Mouse (Mus musculus): ENCODE measurements around the gene Wdr82. TPM values are rescaled to one million over a fixed set of nuclear protein-coding genes. Genes with fewer than 3 reads are reported as not detected.
A peak's percentile ranks its signal among the peaks of the same experiment; 100 is the strongest.

Gene Wdr82
- polyA plus RNA-seq, 1 experiment from 2014 or later: 20.8 TPM

GRCm38 (mm10) chr9:106237401-106237800, 66.7 kb downstream of the Wdr82 start:
- no peak for ATAC-seq (ENCODE audit: low FRiP score, low TSS enrichment)
- H3K4me1 ChIP-seq (ENCODE audit: insufficient read depth, low read length): 0 out of 2 replicates have a peak, but pooled peaks cover 7% of the 10 kb centered on the region
- no peak overlapping the region for H3K27ac ChIP-seq (ENCODE audit: low read length)
- no peaks in the 10 kb centered on the region for H3K9me3 ChIP-seq (ENCODE audit: low read length)
- no peak overlapping the region for H3K4me3 ChIP-seq (ENCODE audit: low read length)
- WGBS: 67% methylated on average over 8 of the region's 8 CpGs
- H3K27me3 ChIP-seq (ENCODE audit: insufficient read depth, low read length): no peaks in the 10 kb centered on the region
- H3K4me2 ChIP-seq (replicated peaks; ENCODE audit: low read depth, low read length): no peak overlapping the region
- peaks cover 78% of the 10 kb centered on the region for H3K36me3 ChIP-seq (ENCODE audit: insufficient read depth, low read length)
- H3K9ac ChIP-seq (replicated peaks; ENCODE audit: low read length): no peak overlapping the region

DNA sequence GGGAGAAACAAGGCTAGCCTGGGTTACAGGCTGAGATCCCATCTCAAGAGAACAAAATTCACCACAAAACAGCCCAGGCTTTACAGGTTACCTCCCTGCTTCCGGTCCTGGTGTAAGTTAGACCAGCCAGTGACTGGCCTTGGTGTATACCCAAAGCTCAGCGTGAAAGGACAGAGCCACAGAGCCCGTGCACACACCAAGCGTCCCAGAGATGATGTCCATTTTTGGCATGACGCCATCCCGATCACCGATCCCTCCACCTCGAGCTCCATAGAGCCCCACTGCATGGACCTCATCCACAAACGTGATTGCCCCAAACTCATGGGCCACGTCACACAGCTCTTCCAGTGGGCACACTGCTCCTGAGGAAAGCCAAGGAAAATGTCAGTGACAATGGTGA, 67.2 kb downstream of the Wdr82 start:
- 95% methylated on average over 10 of the region's 10 CpGs for WGBS
- ATAC-seq (ENCODE audit: low FRiP score, low TSS enrichment): no peak
- no peak overlapping the region for H3K9ac ChIP-seq (replicated peaks; ENCODE audit: low read length)
- no peaks in the 10 kb centered on the region for H3K27me3 ChIP-seq (ENCODE audit: insufficient read depth, low read length)
- H3K36me3 ChIP-seq (ENCODE audit: insufficient read depth, low read length): peaks cover 82% of the 10 kb centered on the region
- H3K4me1 ChIP-seq (ENCODE audit: insufficient read depth, low read length): peaks cover 9% of the 10 kb centered on the region; the same call in 1 of the 2 replicates
- H3K9me3 ChIP-seq (ENCODE audit: low read length): no peaks in the 10 kb centered on the region
- no peak overlapping the region for H3K4me3 ChIP-seq (ENCODE audit: low read length)
- H3K27ac ChIP-seq (ENCODE audit: low read length): no peak overlapping the region
- H3K4me2 ChIP-seq (replicated peaks; ENCODE audit: low read depth, low read length): no peak overlapping the region

MicroRNAs within 50 kb of the gene (microRNA counts, 519-probe panel; counts per million panel counts)
- microRNA mmu-let-7g: 5,316 counts per million, percentile 98 among the panel's probes with 10 or more counts

Small RNA genes within 50 kb of the gene (microRNA-seq; reads per million reads assigned to microRNA genes)
- gene Mir135a-1 (3.0 reads per million, percentile 14 among the genes with 10 or more reads in this experiment), gene Mirlet7g (62,974 reads per million, percentile 99 among the genes with 10 or more reads in this experiment)

Other genes starting within 250 kb of the Wdr82 start
- gene Col6a5, start 210.3 kb upstream of the Wdr82 start, polyA plus RNA-seq (2015; fragmentation: Nextera tagmentation; extraction: Ambion mirVana): 0.41 TPM in 2 replicates
- 0.48 and 0.75 TPM in 2 replicates for gene Col6a4, start 74.1 kb upstream of the Wdr82 start, polyA plus RNA-seq (2015; fragmentation: Nextera tagmentation; extraction: Ambion mirVana)
- 14.7 and 17.1 TPM in 2 replicates for gene Glyctk, start 12.8 kb upstream of the Wdr82 start, polyA plus RNA-seq (2015; fragmentation: Nextera tagmentation; extraction: Ambion mirVana)
- 56.8 and 58.8 TPM in 2 replicates for gene Ppm1m, start 28.8 kb downstream of the Wdr82 start, polyA plus RNA-seq (2015; fragmentation: Nextera tagmentation; extraction: Ambion mirVana)
- 72.7 and 75.5 TPM in 2 replicates for gene Twf2, start 32.2 kb downstream of the Wdr82 start, polyA plus RNA-seq (2015; fragmentation: Nextera tagmentation; extraction: Ambion mirVana)
- gene Tlr9, start 51.7 kb downstream of the Wdr82 start, polyA plus RNA-seq (2015; fragmentation: Nextera tagmentation; extraction: Ambion mirVana): 0.07 TPM in 1 of 2 replicates, not detected in the other
- gene Alas1, start 77.7 kb downstream of the Wdr82 start, polyA plus RNA-seq (2015; fragmentation: Nextera tagmentation; extraction: Ambion mirVana): 122 and 128 TPM in 2 replicates
- 28.4 and 29.2 TPM in 2 replicates for gene Poc1a, start 110.1 kb downstream of the Wdr82 start, polyA plus RNA-seq (2015; fragmentation: Nextera tagmentation; extraction: Ambion mirVana)
- 13.6 and 13.7 TPM in 2 replicates for gene Dusp7, start 197.7 kb downstream of the Wdr82 start, polyA plus RNA-seq (2015; fragmentation: Nextera tagmentation; extraction: Ambion mirVana)